In the genomic region with DNA sequence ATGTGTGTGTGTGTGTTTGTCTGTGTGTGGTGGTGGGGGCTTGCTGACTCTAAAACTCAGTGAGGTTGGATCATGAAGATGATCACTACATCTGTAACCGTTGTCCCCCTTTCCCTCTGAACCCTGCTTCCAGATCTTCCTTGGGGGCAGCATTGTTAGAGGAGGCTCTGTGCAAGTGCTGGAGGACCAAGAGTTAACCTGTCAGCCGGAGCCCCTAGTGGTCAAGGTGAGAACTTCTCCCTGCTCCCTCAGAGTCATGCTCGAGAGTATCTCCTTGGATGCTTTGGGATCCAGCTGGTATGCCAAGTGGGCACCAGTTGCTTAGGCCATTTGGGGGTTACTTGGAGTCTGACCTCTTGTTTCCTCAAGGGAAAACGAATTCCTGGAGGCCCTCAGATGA, we compare ENCODE assay signal across 7 mouse cellular contexts. TPM values are rescaled to one million over a fixed set of nuclear protein-coding genes. Genes with fewer than 3 reads are reported as not detected.
DNase-seq lines count a peak whose midpoint lies in the region; ATAC-seq and TF ChIP-seq lines count a peak whose summit lies in the region.
"Not testable (repeated sequence)": the region's sequence is repeated elsewhere in the genome, so short reads cannot be mapped to it uniquely, and the experiment has no call there.

No protein-coding gene starts in this region.

- 16% methylated on average over 4 of the region's 4 CpGs for WGBS in liver, embryonic 16.5 days (ENCODE audit: insufficient replicate concordance)
- WGBS in stomach, postnatal 0 days: 32% methylated on average over 3 of the region's 4 CpGs

- H3K27ac ChIP-seq in liver, embryonic 16.5 days (ENCODE audit: low read length); stomach, postnatal 0 days (replicated peaks): not testable (repeated sequence)

- ATAC-seq in erythroid progenitor cell, adult 5-6 weeks (replicated peaks; ENCODE audit: low FRiP score, poor library complexity, severe bottlenecking): peak; percentile 80
- peak; percentile 28; the same call in 1 of the 2 replicates for ATAC-seq in liver, embryonic 16.5 days (ENCODE audit: low read depth)
- ATAC-seq in megakaryocyte-erythroid progenitor cell, adult 5-6 weeks (replicated peaks; ENCODE audit: low FRiP score, low TSS enrichment, poor library complexity, severe bottlenecking): peak; percentile 69
- ATAC-seq in stomach, postnatal 0 days (ENCODE audit: low FRiP score, low TSS enrichment): 0 out of 2 replicates have a peak, but pooled peaks have one; percentile 40

- not testable (repeated sequence) for H3K36me3 ChIP-seq in liver, embryonic 16.5 days (ENCODE audit: control insufficient read depth, insufficient read depth); stomach, postnatal 0 days (ENCODE audit: control insufficient read depth, insufficient read depth, low read length)

- peak; percentile 39 for DNase-seq in ZHBTc4 (ENCODE audit: low read depth, low spot score)
- peak; percentile 33 for DNase-seq in induced T-regulatory cell, adult 2 months (ENCODE audit: low read depth)
- peak; percentile 40 to 60 for DNase-seq in kidney, postnatal 4 days
- DNase-seq in stomach, postnatal 0 days (ENCODE audit: low spot score): not testable (repeated sequence)

- TF ChIP-seq EP300 in stomach, postnatal 0 days (optimal IDR thresholded peaks at IDR 0.05): not testable (repeated sequence)

- H3K9me3 ChIP-seq in liver, embryonic 16.5 days (replicated peaks; ENCODE audit: control insufficient read depth, low read length); stomach, postnatal 0 days (ENCODE audit: control insufficient read depth, low read length): not testable (repeated sequence)

- not testable (repeated sequence) for H3K4me2 ChIP-seq in liver, embryonic 16.5 days (ENCODE audit: low read depth, low read length); stomach, postnatal 0 days (replicated peaks; ENCODE audit: low read depth)

- H3K9ac ChIP-seq in liver, embryonic 16.5 days (ENCODE audit: low read depth, low read length); stomach, postnatal 0 days (ENCODE audit: low read length): not testable (repeated sequence)

- H3K4me3 ChIP-seq in liver, embryonic 16.5 days (ENCODE audit: low read depth, low read length); stomach, postnatal 0 days (ENCODE audit: low read depth, low read length): not testable (repeated sequence)

- TF ChIP-seq CTCF in stomach, postnatal 0 days (IDR thresholded peaks at IDR 0.05; ENCODE audit: low read depth): peak; percentile 69

- not testable (repeated sequence) for H3K27me3 ChIP-seq in liver, embryonic 16.5 days (ENCODE audit: control insufficient read depth, insufficient read depth, low read depth, low read length); stomach, postnatal 0 days (ENCODE audit: control insufficient read depth, insufficient read depth, low read length)

- peaks cover 16% of the 10 kb centered on the region for H3K4me1 ChIP-seq in liver, embryonic 16.5 days (ENCODE audit: control insufficient read depth, low read depth, low read length)
- H3K4me1 ChIP-seq in stomach, postnatal 0 days (replicated peaks; ENCODE audit: control insufficient read depth, insufficient read depth): not testable (repeated sequence)

RNA-seq across cellular contexts. Expression of a gene that starts 10.2 kb away (rescaled TPM):
- 4.3 and 6.7 TPM in 2 replicates for total RNA-seq in erythroid progenitor cell, adult 5-6 weeks (2015; ENCODE audit: low replicate concordance)
- 1.4 and 2.3 TPM in 2 replicates for total RNA-seq in erythroid progenitor cell, adult 5-6 weeks (2017; ENCODE audit: low replicate concordance)
- polyA plus RNA-seq in liver, embryonic 16.5 days (2015; fragmentation: Nextera tagmentation; extraction: Ambion mirVana): 1.2 TPM in 2 replicates
- total RNA-seq in megakaryocyte-erythroid progenitor cell, adult 5-6 weeks (2014; fragmentation: Nextera tagmentation): 21.3 and 21.4 TPM in 2 replicates
- 15.1 and 19.0 TPM in 2 replicates for total RNA-seq in megakaryocyte-erythroid progenitor cell, adult 5-6 weeks (2017)
- polyA plus RNA-seq in stomach, postnatal 0 days (2015; fragmentation: Nextera tagmentation; extraction: Ambion mirVana): 3.0 and 3.2 TPM in 2 replicates

RNA-seq across cellular contexts. Expression of a gene that starts 10.8 kb away (rescaled TPM):
- 31.7 and 38.1 TPM in 2 replicates for total RNA-seq in erythroid progenitor cell, adult 5-6 weeks (2015; ENCODE audit: low replicate concordance)
- total RNA-seq in erythroid progenitor cell, adult 5-6 weeks (2017; ENCODE audit: low replicate concordance): 31.1 and 34.5 TPM in 2 replicates
- polyA plus RNA-seq in liver, embryonic 16.5 days (2015; fragmentation: Nextera tagmentation; extraction: Ambion mirVana): 139 and 163 TPM in 2 replicates
- total RNA-seq in megakaryocyte-erythroid progenitor cell, adult 5-6 weeks (2014; fragmentation: Nextera tagmentation): 128 and 136 TPM in 2 replicates
- total RNA-seq in megakaryocyte-erythroid progenitor cell, adult 5-6 weeks (2017): 100 and 113 TPM in 2 replicates
- 65.9 and 71.9 TPM in 2 replicates for polyA plus RNA-seq in stomach, postnatal 0 days (2015; fragmentation: Nextera tagmentation; extraction: Ambion mirVana)

RNA-seq across cellular contexts. Expression of a gene that starts 30.8 kb away (rescaled TPM):
- total RNA-seq in erythroid progenitor cell, adult 5-6 weeks (2015; ENCODE audit: low replicate concordance): 12.2 and 26.7 TPM in 2 replicates
- 9.5 and 26.1 TPM in 2 replicates for total RNA-seq in erythroid progenitor cell, adult 5-6 weeks (2017; ENCODE audit: low replicate concordance)
- 7.8 and 11.6 TPM in 2 replicates for polyA plus RNA-seq in liver, embryonic 16.5 days (2015; fragmentation: Nextera tagmentation; extraction: Ambion mirVana)
- 24.9 and 35.5 TPM in 2 replicates for total RNA-seq in megakaryocyte-erythroid progenitor cell, adult 5-6 weeks (2014; fragmentation: Nextera tagmentation)
- total RNA-seq in megakaryocyte-erythroid progenitor cell, adult 5-6 weeks (2017): 22.7 and 27.9 TPM in 2 replicates
- 10.0 and 11.2 TPM in 2 replicates for polyA plus RNA-seq in stomach, postnatal 0 days (2015; fragmentation: Nextera tagmentation; extraction: Ambion mirVana)

RNA-seq across cellular contexts. Expression of a gene that starts 56.9 kb away (rescaled TPM):
- 171 and 185 TPM in 2 replicates for total RNA-seq in erythroid progenitor cell, adult 5-6 weeks (2015; ENCODE audit: low replicate concordance)
- total RNA-seq in erythroid progenitor cell, adult 5-6 weeks (2017; ENCODE audit: low replicate concordance): 25.2 and 96.7 TPM in 2 replicates
- 138 and 157 TPM in 2 replicates for polyA plus RNA-seq in liver, embryonic 16.5 days (2015; fragmentation: Nextera tagmentation; extraction: Ambion mirVana)
- 427 and 467 TPM in 2 replicates for total RNA-seq in megakaryocyte-erythroid progenitor cell, adult 5-6 weeks (2014; fragmentation: Nextera tagmentation)
- 212 and 218 TPM in 2 replicates for total RNA-seq in megakaryocyte-erythroid progenitor cell, adult 5-6 weeks (2017)
- 243 and 251 TPM in 2 replicates for polyA plus RNA-seq in stomach, postnatal 0 days (2015; fragmentation: Nextera tagmentation; extraction: Ambion mirVana)

Comparison
In these comparisons a context has a peak if more than half of its experiments do, and no peak if none do; other contexts are left out.
1. ATAC-seq: peak in every context shown above with its lines; median percentile 80 in erythroid progenitor cell, adult 5-6 weeks; 69 in megakaryocyte-erythroid progenitor cell, adult 5-6 weeks; 40 in stomach, postnatal 0 days; 28 in liver, embryonic 16.5 days.